Mouse (Mus musculus): ENCODE results near the gene Ptpro. TPM values are rescaled to one million over a fixed set of nuclear protein-coding genes. Genes with fewer than 3 reads are reported as not detected.

Gene Ptpro
- polyA plus RNA-seq, 1 experiment: 2.7 TPM

DNA sequence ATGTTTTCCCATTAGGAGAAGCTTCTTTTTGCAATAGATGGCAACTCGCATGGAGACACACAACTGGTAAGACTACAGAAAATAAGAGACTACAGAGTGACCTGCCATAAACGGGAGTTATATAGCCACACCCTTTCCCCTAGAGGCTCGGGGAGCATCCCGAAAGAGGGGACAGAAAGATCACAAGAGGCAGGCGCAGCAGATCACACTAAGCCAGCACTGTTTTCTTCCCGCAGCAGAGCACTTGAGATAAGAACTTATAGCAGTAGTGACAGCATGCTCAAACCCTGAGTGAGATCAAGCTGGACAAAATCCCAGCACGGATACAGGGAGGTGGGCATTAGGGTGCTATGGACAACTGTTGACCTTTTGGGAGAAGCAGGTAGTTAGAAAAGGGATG, 203.9 kb downstream of the Ptpro start:
- DNase-seq: no peak
- Histone ChIP-seq H3K27me3 (ENCODE audit: control insufficient read depth, insufficient read depth, low read length) (no peaks in the 10 kb centered on the region), H3K4me1 (replicated peaks; ENCODE audit: control insufficient read depth, insufficient read depth, low read length) (no peaks in the 10 kb centered on the region), H3K4me3 (ENCODE audit: control insufficient read depth, insufficient read depth, low read length) (no peak overlapping the region), H3K36me3 (ENCODE audit: control insufficient read depth, insufficient read depth, low read length) (no peaks in the 10 kb centered on the region), H3K27ac (ENCODE audit: control insufficient read depth, insufficient read depth, low read length) (no peak overlapping the region)
- 82% methylated on average over 7 of the region's 7 CpGs for WGBS
- TF ChIP-seq CTCF (IDR thresholded peaks at IDR 0.05; ENCODE audit: borderline replicate concordance, control insufficient read depth, extremely low read depth, insufficient read depth, low read length, poor library complexity) (no peak), POLR2A (IDR thresholded peaks at IDR 0.05; ENCODE audit: control insufficient read depth, extremely low read depth, insufficient read depth, low read length, poor library complexity) (no peak)

DNA sequence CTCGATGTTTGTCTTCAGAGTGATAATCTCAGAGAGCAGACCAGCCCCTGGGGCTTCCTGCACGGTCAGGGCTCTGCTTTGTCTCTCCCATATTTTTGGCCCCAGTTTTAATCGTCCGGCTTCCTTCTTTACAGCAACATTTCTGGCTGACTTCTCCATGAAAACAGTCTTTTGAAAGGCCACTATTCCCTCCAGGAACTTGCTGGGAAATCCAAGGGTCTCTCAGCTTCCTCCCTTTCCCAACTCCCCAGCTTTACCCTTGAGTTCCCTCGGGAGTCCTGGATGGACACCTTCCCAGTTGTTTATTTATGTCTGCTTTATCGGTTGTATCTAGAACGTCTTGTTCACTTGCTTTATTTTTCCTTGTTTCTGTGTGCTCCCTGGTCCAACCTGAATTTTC, 205.1 kb downstream of the Ptpro start:
- DNase-seq: no peak
- 73% methylated on average over 7 of the region's 7 CpGs for WGBS
- Histone ChIP-seq H3K4me1 (replicated peaks; ENCODE audit: control insufficient read depth, insufficient read depth, low read length) (no peaks in the 10 kb centered on the region), H3K27ac (ENCODE audit: control insufficient read depth, insufficient read depth, low read length) (no peak overlapping the region), H3K36me3 (ENCODE audit: control insufficient read depth, insufficient read depth, low read length) (no peaks in the 10 kb centered on the region), H3K4me3 (ENCODE audit: control insufficient read depth, insufficient read depth, low read length) (no peak overlapping the region), H3K27me3 (ENCODE audit: control insufficient read depth, insufficient read depth, low read length) (no peaks in the 10 kb centered on the region)
- no peak for TF ChIP-seq CTCF (IDR thresholded peaks at IDR 0.05; ENCODE audit: borderline replicate concordance, control insufficient read depth, extremely low read depth, insufficient read depth, low read length, poor library complexity)
- no peak for TF ChIP-seq POLR2A (IDR thresholded peaks at IDR 0.05; ENCODE audit: control insufficient read depth, extremely low read depth, insufficient read depth, low read length, poor library complexity)

DNA sequence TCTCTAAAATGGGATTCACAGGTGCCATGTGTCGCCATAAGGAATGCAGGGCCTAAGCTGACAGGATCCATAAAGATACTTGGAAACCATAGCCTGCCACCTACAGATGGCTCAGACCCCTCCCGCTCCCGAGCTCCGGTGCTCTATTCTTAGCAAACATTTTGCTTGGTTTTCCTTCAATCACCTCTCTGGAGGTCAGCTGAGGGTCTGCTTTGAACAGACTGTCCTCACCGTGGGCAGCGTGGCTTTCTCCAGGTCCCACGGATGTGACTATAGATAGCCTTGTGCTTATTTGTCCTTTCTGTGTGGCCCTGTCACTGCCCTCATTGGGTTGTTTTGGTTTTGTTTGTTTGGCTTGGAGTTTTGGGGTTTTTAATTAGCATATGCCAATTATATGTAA, 206.0 kb downstream of the Ptpro start:
- Histone ChIP-seq H3K36me3 (ENCODE audit: control insufficient read depth, insufficient read depth, low read length) (no peaks in the 10 kb centered on the region), H3K4me3 (ENCODE audit: control insufficient read depth, insufficient read depth, low read length) (no peak overlapping the region), H3K27ac (ENCODE audit: control insufficient read depth, insufficient read depth, low read length) (no peak overlapping the region), H3K27me3 (ENCODE audit: control insufficient read depth, insufficient read depth, low read length) (no peaks in the 10 kb centered on the region), H3K4me1 (replicated peaks; ENCODE audit: control insufficient read depth, insufficient read depth, low read length) (no peaks in the 10 kb centered on the region)
- WGBS: 92% methylated on average over 7 of the region's 7 CpGs
- no peak for TF ChIP-seq POLR2A (IDR thresholded peaks at IDR 0.05; ENCODE audit: control insufficient read depth, extremely low read depth, insufficient read depth, low read length, poor library complexity)
- no peak for DNase-seq

DNA sequence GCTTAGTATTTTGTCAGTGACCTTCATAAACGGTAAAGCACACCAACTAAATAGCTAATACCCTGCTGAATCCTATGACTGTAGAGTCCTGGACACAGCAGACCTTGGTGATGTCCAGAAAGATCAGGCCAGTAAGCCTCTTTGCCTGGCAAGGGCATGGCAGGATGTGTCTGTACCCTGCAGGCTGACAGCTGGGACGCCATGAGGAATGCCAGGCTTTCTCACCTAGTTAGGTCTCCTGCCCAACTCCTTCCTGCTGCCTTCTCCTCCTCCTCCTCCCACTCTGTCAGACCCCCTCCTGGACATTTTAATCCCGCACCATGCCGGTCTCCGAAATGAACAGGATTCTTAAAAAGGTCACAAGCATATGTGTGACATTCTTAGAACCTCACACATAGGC, 211.7 kb downstream of the Ptpro start:
- Histone ChIP-seq H3K27me3 (ENCODE audit: control insufficient read depth, insufficient read depth, low read length) (no peaks in the 10 kb centered on the region), H3K27ac (ENCODE audit: control insufficient read depth, insufficient read depth, low read length) (no peak overlapping the region), H3K4me3 (ENCODE audit: control insufficient read depth, insufficient read depth, low read length) (no peak overlapping the region), H3K4me1 (replicated peaks; ENCODE audit: control insufficient read depth, insufficient read depth, low read length) (no peaks in the 10 kb centered on the region), H3K36me3 (ENCODE audit: control insufficient read depth, insufficient read depth, low read length) (no peaks in the 10 kb centered on the region)
- 96% methylated on average over 5 of the region's 5 CpGs for WGBS
- no peak for DNase-seq
- no peak for TF ChIP-seq POLR2A (IDR thresholded peaks at IDR 0.05; ENCODE audit: control insufficient read depth, extremely low read depth, insufficient read depth, low read length, poor library complexity)
- no peak for TF ChIP-seq CTCF (IDR thresholded peaks at IDR 0.05; ENCODE audit: borderline replicate concordance, control insufficient read depth, extremely low read depth, insufficient read depth, low read length, poor library complexity)

- Histone ChIP-seq H3K27me3 (ENCODE audit: control insufficient read depth, insufficient read depth, low read length) (no peaks in the 10 kb centered on the region), H3K27ac (ENCODE audit: control insufficient read depth, insufficient read depth, low read length) (no peak overlapping the region)
- 89% methylated on average over 2 of the region's 2 CpGs for WGBS
These were observed 213.1 kb downstream of the Ptpro start for GRCm38 (mm10) chr6:137465253-137465652.

GRCm38 (mm10) chr6:137466256-137466655, 214.1 kb downstream of the Ptpro start:
- TF ChIP-seq POLR2A (IDR thresholded peaks at IDR 0.05; ENCODE audit: control insufficient read depth, extremely low read depth, insufficient read depth, low read length, poor library complexity) (no peak), CTCF (IDR thresholded peaks at IDR 0.05; ENCODE audit: borderline replicate concordance, control insufficient read depth, extremely low read depth, insufficient read depth, low read length, poor library complexity) (no peak)
- DNase-seq: no peak
- no peak overlapping the region for H3K4me3 ChIP-seq (ENCODE audit: control insufficient read depth, insufficient read depth, low read length)
- no peaks in the 10 kb centered on the region for H3K4me1 ChIP-seq (replicated peaks; ENCODE audit: control insufficient read depth, insufficient read depth, low read length)
- H3K27me3 ChIP-seq (ENCODE audit: control insufficient read depth, insufficient read depth, low read length): no peaks in the 10 kb centered on the region
- 92% methylated on average over 2 of the region's 2 CpGs for WGBS
- H3K36me3 ChIP-seq (ENCODE audit: control insufficient read depth, insufficient read depth, low read length): no peaks in the 10 kb centered on the region
- no peak overlapping the region for H3K27ac ChIP-seq (ENCODE audit: control insufficient read depth, insufficient read depth, low read length)

More at GRCm38 (mm10) chr6:137465253-137465652, 213.1 kb downstream of the Ptpro start:
- Histone ChIP-seq H3K4me1 (replicated peaks; ENCODE audit: control insufficient read depth, insufficient read depth, low read length) (no peaks in the 10 kb centered on the region), H3K36me3 (ENCODE audit: control insufficient read depth, insufficient read depth, low read length) (no peaks in the 10 kb centered on the region), H3K4me3 (ENCODE audit: control insufficient read depth, insufficient read depth, low read length) (no peak overlapping the region)
- DNase-seq: no peak
- TF ChIP-seq CTCF (IDR thresholded peaks at IDR 0.05; ENCODE audit: borderline replicate concordance, control insufficient read depth, extremely low read depth, insufficient read depth, low read length, poor library complexity): no peak
- TF ChIP-seq POLR2A (IDR thresholded peaks at IDR 0.05; ENCODE audit: control insufficient read depth, extremely low read depth, insufficient read depth, low read length, poor library complexity): no peak

GRCm38 (mm10) chr6:137467696-137468095, 215.6 kb downstream of the Ptpro start:
- no peak for TF ChIP-seq CTCF (IDR thresholded peaks at IDR 0.05; ENCODE audit: borderline replicate concordance, control insufficient read depth, extremely low read depth, insufficient read depth, low read length, poor library complexity)
- no peak for TF ChIP-seq POLR2A (IDR thresholded peaks at IDR 0.05; ENCODE audit: control insufficient read depth, extremely low read depth, insufficient read depth, low read length, poor library complexity)
- no peaks in the 10 kb centered on the region for H3K27me3 ChIP-seq (ENCODE audit: control insufficient read depth, insufficient read depth, low read length)
- 91% methylated on average over 3 of the region's 3 CpGs for WGBS
- no peak for DNase-seq
- no peak overlapping the region for H3K4me3 ChIP-seq (ENCODE audit: control insufficient read depth, insufficient read depth, low read length)
- no peak overlapping the region for H3K27ac ChIP-seq (ENCODE audit: control insufficient read depth, insufficient read depth, low read length)
- no peaks in the 10 kb centered on the region for H3K36me3 ChIP-seq (ENCODE audit: control insufficient read depth, insufficient read depth, low read length)
- 0 out of 2 replicates have a peak, but pooled peaks cover 1% of the 10 kb centered on the region for H3K4me1 ChIP-seq (replicated peaks; ENCODE audit: control insufficient read depth, insufficient read depth, low read length)
